Mouse (Mus musculus) liver, embryonic 16.5 days (tissue): Measurements from ENCODE around the gene Cep112. TPM values are rescaled to one million over a fixed set of nuclear protein-coding genes. Genes with fewer than 3 reads are reported as not detected.

Source experiments
- ATAC-seq: fragments of 200-750 bp; cut with Nextera tagmentation; 2 replicates; pipeline ENCODE4 v1.8.0; 2017; ENCODE audit warnings: low read depth, mild to moderate bottlenecking, moderate number of reproducible peaks, moderate library complexity
- H3K27ac ChIP-seq: fragments of 300-500 bp; sonication (generic); 2 replicates; pipeline ENCODE4 v1.5.1; 2014; ENCODE audit warnings: mild to moderate bottlenecking, low read length
- H3K27me3 ChIP-seq: fragments of 300-500 bp; sonication (generic); 2 replicates; pipeline ENCODE4 v1.6.1; 2014; ENCODE audit warnings: low read depth, low read length, mixed read lengths; ENCODE audit not compliant: control insufficient read depth, insufficient read depth
- H3K36me3 ChIP-seq: fragments of 300-500 bp; sonication (generic); 2 replicates; pipeline ENCODE4 v1.6.1; 2014; ENCODE audit warnings: mild to moderate bottlenecking; ENCODE audit not compliant: control insufficient read depth, insufficient read depth
- H3K4me1 ChIP-seq: fragments of 300-500 bp; sonication (generic); 2 replicates; pipeline ENCODE4 v1.6.1; 2014; ENCODE audit warnings: low read depth, low read length, mixed read lengths; ENCODE audit not compliant: control insufficient read depth
- H3K4me2 ChIP-seq: fragments of 300-500 bp; sonication (generic); 2 replicates; pipeline ENCODE4 v1.6.1; 2014; ENCODE audit warnings: low read depth, low read length, mixed read lengths
- H3K4me3 ChIP-seq: fragments of 300-500 bp; sonication (generic); 2 replicates; pipeline ENCODE4 v1.5.1; 2014; ENCODE audit warnings: low read depth, mild to moderate bottlenecking, low read length
- H3K9ac ChIP-seq: fragments of 300-500 bp; sonication (generic); 2 replicates; pipeline ENCODE4 v1.6.1; 2014; ENCODE audit warnings: low read depth, low read length
- H3K9me3 ChIP-seq: fragments of 300-500 bp; sonication (generic); replicated peaks from 2 replicates; pipeline ENCODE4 v1.6.1; 2016; ENCODE audit warnings: low read length; ENCODE audit not compliant: control insufficient read depth
- WGBS: fragments of 180-500 bp; shearing (Covaris S2); extraction: QIAGEN DNeasy Blood & Tissue Kit; methylation state at CpG from one replicate; pipeline ENCODE4 v1.1.7; 2014; ENCODE audit not compliant: insufficient replicate concordance; 5-methylcytosine and 5-hydroxymethylcytosine counted together
- polyA plus RNA-seq: library from polyadenylated mRNA; unstranded; fragments of >200 nt; fragmentation: Nextera tagmentation; extraction: Ambion mirVana; gene quantifications from 2 replicates; pipeline ENCODE4 v1.2.1, GENCODE M21; 2015

Gene Cep112
- polyA plus RNA-seq, 1 experiment from 2014 or later: 0.96 TPM

GRCm38 (mm10) chr11:108426086-108426485 lies 1.1 kb downstream of the Cep112 start:
- Histone ChIP-seq H3K4me1 (peaks cover 3% of the 10 kb centered on the region; the same call in 1 of the 2 replicates), H3K36me3 (no peaks in the 10 kb centered on the region), H3K9ac (no peak overlapping the region), H3K4me2 (no peak overlapping the region), H3K27ac (no peak overlapping the region), H3K9me3 (no peaks in the 10 kb centered on the region), H3K4me3 (no peak overlapping the region), H3K27me3 (peaks cover 16% of the 10 kb centered on the region)
- 73% methylated on average over 3 of the region's 3 CpGs for WGBS
- ATAC-seq: no peak

GRCm38 (mm10) chr11:108427191-108427590 lies 2.2 kb downstream of the Cep112 start:
- Histone ChIP-seq H3K4me1 (peaks cover 3% of the 10 kb centered on the region; the same call in 1 of the 2 replicates), H3K9me3 (no peaks in the 10 kb centered on the region), H3K27ac (no peak overlapping the region), H3K36me3 (no peaks in the 10 kb centered on the region), H3K9ac (no peak overlapping the region), H3K4me2 (no peak overlapping the region), H3K4me3 (no peak overlapping the region), H3K27me3 (peaks cover 16% of the 10 kb centered on the region)
- WGBS: 53% methylated on average over 6 of the region's 6 CpGs
- ATAC-seq: no peak

DNA sequence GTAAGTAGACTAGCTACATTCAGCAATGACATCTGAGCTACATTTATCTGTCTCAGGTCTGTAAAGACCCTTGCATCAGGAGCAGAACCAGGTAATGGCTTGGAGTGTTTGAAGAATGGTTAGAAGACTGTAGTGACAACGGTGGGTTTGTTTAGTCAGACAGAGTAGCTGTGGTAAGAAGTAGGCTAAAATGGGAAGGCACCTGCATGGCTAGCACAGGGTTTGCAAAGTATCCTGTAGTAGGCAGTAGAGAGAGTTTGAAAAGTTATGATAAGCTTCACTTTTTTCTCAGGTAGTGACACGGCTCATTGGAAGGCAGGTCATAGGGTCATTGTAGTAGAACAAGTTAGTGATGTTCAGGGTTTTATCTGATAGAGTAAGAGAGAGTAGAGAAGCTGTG lies 4.1 kb downstream of the Cep112 start:
- 55% methylated on average over 2 of the region's 2 CpGs for WGBS
- no peaks in the 10 kb centered on the region for H3K9me3 ChIP-seq
- H3K9ac ChIP-seq: no peak overlapping the region
- no peak overlapping the region for H3K27ac ChIP-seq
- H3K27me3 ChIP-seq: peaks cover 15% of the 10 kb centered on the region
- ATAC-seq: no peak
- H3K36me3 ChIP-seq: no peaks in the 10 kb centered on the region
- no peak overlapping the region for H3K4me2 ChIP-seq
- peaks cover 3% of the 10 kb centered on the region; the same call in 1 of the 2 replicates for H3K4me1 ChIP-seq
- no peak overlapping the region for H3K4me3 ChIP-seq

DNA sequence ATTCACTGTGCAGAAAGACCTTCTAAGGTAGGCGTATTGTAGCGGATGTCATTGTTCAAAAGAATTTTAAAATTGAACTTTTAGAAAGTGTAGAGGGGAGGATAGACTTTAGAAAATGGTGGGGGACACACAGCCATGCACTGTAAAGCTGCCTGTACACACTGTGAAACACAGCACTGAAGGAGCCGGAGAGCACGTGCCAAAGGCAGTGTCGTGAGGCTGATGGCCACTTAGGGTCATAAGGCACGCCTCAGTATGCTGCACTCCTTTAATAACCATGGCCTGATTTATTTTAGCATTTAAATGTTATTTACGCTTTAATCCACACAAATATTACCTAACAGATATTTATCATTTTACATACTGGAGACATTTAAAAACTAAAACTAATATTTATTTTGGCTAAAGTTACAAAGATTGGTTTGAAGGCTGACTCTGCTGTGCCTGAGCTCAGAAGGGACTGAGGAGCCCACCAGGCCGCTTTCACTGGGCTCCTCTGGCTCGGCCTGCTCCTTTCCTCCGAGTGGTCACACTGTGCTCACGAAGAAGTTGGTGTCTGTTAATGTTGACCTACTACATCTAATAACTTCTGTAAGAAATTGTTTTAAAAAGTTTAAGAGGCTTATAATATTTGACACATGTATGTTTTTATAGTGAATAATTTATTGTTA lies 19.0 kb downstream of the Cep112 start:
- H3K4me3 ChIP-seq: no peak overlapping the region
- H3K27me3 ChIP-seq: no peaks in the 10 kb centered on the region
- H3K36me3 ChIP-seq: no peaks in the 10 kb centered on the region
- no peaks in the 10 kb centered on the region for H3K9me3 ChIP-seq
- no peak overlapping the region for H3K27ac ChIP-seq
- no peak overlapping the region for H3K4me2 ChIP-seq
- no peak overlapping the region for H3K9ac ChIP-seq
- ATAC-seq: no peak
- H3K4me1 ChIP-seq: no peaks in the 10 kb centered on the region
- WGBS: 70% methylated on average over 11 of the region's 11 CpGs

DNA sequence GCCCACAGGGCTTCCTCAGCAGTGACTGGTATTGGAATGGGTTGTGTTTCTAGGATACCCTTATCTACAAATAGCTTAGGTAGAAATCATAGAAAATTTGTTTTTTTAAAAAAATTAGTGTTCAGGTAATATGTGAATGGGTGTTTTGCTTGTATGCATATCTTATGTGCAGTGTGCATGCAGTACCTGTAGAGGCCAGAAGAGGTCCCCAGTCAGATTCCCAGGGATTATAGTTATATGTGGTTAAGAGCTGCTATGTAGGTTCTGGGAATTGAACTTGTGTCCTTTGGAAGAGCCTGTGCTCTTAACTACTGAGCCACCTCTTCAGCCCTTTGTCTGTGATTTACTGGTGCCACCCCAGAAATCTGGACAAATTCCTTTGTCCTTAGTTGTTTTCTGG lies 22.2 kb downstream of the Cep112 start:
- no peaks in the 10 kb centered on the region for H3K36me3 ChIP-seq
- no peak overlapping the region for H3K4me2 ChIP-seq
- ATAC-seq: no peak
- H3K9me3 ChIP-seq: no peaks in the 10 kb centered on the region
- H3K4me1 ChIP-seq: no peaks in the 10 kb centered on the region
- no peaks in the 10 kb centered on the region for H3K27me3 ChIP-seq
- no peak overlapping the region for H3K9ac ChIP-seq
- no peak overlapping the region for H3K27ac ChIP-seq
- H3K4me3 ChIP-seq: no peak overlapping the region

- Histone ChIP-seq H3K4me3 (no peak overlapping the region), H3K4me2 (no peak overlapping the region), H3K36me3 (no peaks in the 10 kb centered on the region), H3K27ac (no peak overlapping the region), H3K27me3 (no peaks in the 10 kb centered on the region), H3K9me3 (no peaks in the 10 kb centered on the region), H3K9ac (no peak overlapping the region), H3K4me1 (no peaks in the 10 kb centered on the region)
- 25% methylated on average over 3 of the region's 3 CpGs for WGBS
- no peak for ATAC-seq
These were observed 24.8 kb downstream of the Cep112 start for GRCm38 (mm10) chr11:108449811-108450210.

DNA sequence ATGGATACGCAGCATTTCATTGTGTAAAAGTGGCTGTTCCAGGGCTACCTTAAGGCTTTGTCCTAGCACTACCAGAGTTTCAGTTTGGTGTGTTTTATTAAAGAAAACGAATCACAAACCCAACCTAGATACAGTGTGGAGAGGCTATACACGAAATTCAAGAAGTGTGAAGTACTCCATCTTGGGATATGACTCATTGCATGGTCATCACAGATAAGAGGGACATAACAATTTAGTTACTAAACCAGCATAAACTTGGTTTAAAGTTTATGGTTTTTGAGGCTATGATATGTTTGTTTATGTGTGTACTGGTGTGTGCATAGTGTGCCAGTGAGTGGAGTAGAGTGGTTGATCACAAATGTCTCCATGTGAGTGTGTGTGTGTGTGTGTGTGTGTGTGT lies 34.6 kb downstream of the Cep112 start:
- Histone ChIP-seq H3K4me1 (no peaks in the 10 kb centered on the region), H3K9me3 (no peaks in the 10 kb centered on the region), H3K4me3 (no peak overlapping the region), H3K4me2 (no peak overlapping the region), H3K9ac (no peak overlapping the region), H3K27me3 (no peaks in the 10 kb centered on the region), H3K27ac (no peak overlapping the region), H3K36me3 (no peaks in the 10 kb centered on the region)
- 38% methylated on average over 3 of the region's 3 CpGs for WGBS
- no peak for ATAC-seq

DNA sequence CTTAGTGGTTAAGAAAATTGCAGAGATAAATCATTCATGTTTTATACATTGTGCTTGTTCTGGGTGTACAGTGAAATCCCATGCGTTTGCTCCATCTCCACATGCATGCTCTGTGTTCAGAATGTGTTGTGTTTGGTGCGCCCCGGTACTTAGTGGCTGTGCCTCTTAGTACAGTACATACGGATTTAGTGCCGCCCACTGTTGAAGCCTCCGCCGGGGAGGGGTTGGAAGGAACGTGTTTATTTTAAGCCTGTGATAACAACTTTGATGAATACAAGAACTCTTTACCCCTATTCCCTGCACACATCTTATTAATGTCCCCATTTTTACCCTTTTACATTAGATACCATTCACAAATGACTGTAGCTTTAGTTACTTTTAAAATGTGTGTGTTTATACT lies 39.1 kb downstream of the Cep112 start:
- Histone ChIP-seq H3K9me3 (no peaks in the 10 kb centered on the region), H3K9ac (no peak overlapping the region), H3K4me2 (no peak overlapping the region), H3K4me3 (no peak overlapping the region), H3K27me3 (no peaks in the 10 kb centered on the region), H3K36me3 (no peaks in the 10 kb centered on the region), H3K4me1 (no peaks in the 10 kb centered on the region), H3K27ac (no peak overlapping the region)
- 65% methylated on average over 8 of the region's 8 CpGs for WGBS
- ATAC-seq: no peak

GRCm38 (mm10) chr11:108464715-108465301 lies 39.8 kb downstream of the Cep112 start:
- no peaks in the 10 kb centered on the region for H3K36me3 ChIP-seq
- H3K9ac ChIP-seq: no peak overlapping the region
- no peak overlapping the region for H3K27ac ChIP-seq
- no peaks in the 10 kb centered on the region for H3K4me1 ChIP-seq
- no peaks in the 10 kb centered on the region for H3K9me3 ChIP-seq
- no peak for ATAC-seq
- WGBS: 65% methylated on average over 4 of the region's 4 CpGs
- no peak overlapping the region for H3K4me2 ChIP-seq
- no peak overlapping the region for H3K4me3 ChIP-seq
- no peaks in the 10 kb centered on the region for H3K27me3 ChIP-seq
